Mouse (Mus musculus) embryonic fibroblast, embryonic 13.5 days (primary cell): ENCODE measurements around the gene Ptcd1.

Experiments used
- CTCF ChIP-seq: IDR thresholded peaks from 2 replicates; pipeline ENCODE4 v1.5.1; 2011; ENCODE audit warnings: mild to moderate bottlenecking, control low read depth, low read length, moderate library complexity, borderline replicate concordance; ENCODE audit not compliant: insufficient read depth
- POLR2A ChIP-seq: IDR thresholded peaks from 2 replicates; pipeline ENCODE4 v1.6.1; 2011; ENCODE audit warnings: low read depth, mild to moderate bottlenecking, control low read depth, low read length, moderate library complexity

- no peak for TF ChIP-seq POLR2A
- no peak for TF ChIP-seq CTCF
Observed at GRCm38 (mm10) chr5:145118461-145118860, 48.4 kb downstream of the Ptcd1 start.
